Mouse (Mus musculus) urinary bladder, postnatal 14 days (tissue): ENCODE results near the gene Agtpbp1.

Experiments
- DNase-seq: peaks from one replicate; pipeline ENCODE4 v3.0.0; 2021; ENCODE audit warnings: low spot score

Gene Agtpbp1

GRCm38 (mm10) chr13:59533331-59533730 lies 51.7 kb downstream of the Agtpbp1 start:
- DNase-seq: no peak

GRCm38 (mm10) chr13:59531203-59531602 lies 53.8 kb downstream of the Agtpbp1 start:
- no peak for DNase-seq

GRCm38 (mm10) chr13:59530491-59530890 lies 54.5 kb downstream of the Agtpbp1 start:
- DNase-seq: no peak

- DNase-seq: no peak
Measured at GRCm38 (mm10) chr13:59521271-59522064, 63.6 kb downstream of the Agtpbp1 start.

GRCm38 (mm10) chr13:59520834-59521233 lies 64.2 kb downstream of the Agtpbp1 start:
- no peak for DNase-seq

GRCm38 (mm10) chr13:59519479-59519878 lies 65.5 kb downstream of the Agtpbp1 start:
- DNase-seq: no peak

GRCm38 (mm10) chr13:59518016-59518415 lies 67.0 kb downstream of the Agtpbp1 start:
- DNase-seq: no peak

- DNase-seq: peak; percentile 41
Measured at GRCm38 (mm10) chr13:59515074-59515473, 70.0 kb downstream of the Agtpbp1 start.

GRCm38 (mm10) chr13:59509644-59510366 lies 75.2 kb downstream of the Agtpbp1 start:
- peak; percentile 31 for DNase-seq

- DNase-seq: no peak
Measured at GRCm38 (mm10) chr13:59508584-59508983, 76.4 kb downstream of the Agtpbp1 start.

- no peak for DNase-seq
Measured at GRCm38 (mm10) chr13:59506450-59506849, 78.6 kb downstream of the Agtpbp1 start.

GRCm38 (mm10) chr13:59505867-59506266 lies 79.2 kb downstream of the Agtpbp1 start:
- no peak for DNase-seq

GRCm38 (mm10) chr13:59503581-59503980 lies 81.4 kb downstream of the Agtpbp1 start:
- no peak for DNase-seq

GRCm38 (mm10) chr13:59499831-59500230 lies 85.2 kb downstream of the Agtpbp1 start:
- no peak for DNase-seq

- DNase-seq: no peak
Measured at GRCm38 (mm10) chr13:59499374-59499773, 85.7 kb downstream of the Agtpbp1 start.

GRCm38 (mm10) chr13:59498191-59498590 lies 86.8 kb downstream of the Agtpbp1 start:
- no peak for DNase-seq

GRCm38 (mm10) chr13:59495839-59496238 lies 89.2 kb downstream of the Agtpbp1 start:
- DNase-seq: no peak

- no peak for DNase-seq
Measured at GRCm38 (mm10) chr13:59494619-59495262, 90.3 kb downstream of the Agtpbp1 start.

- no peak for DNase-seq
Measured at GRCm38 (mm10) chr13:59490726-59491125, 94.3 kb downstream of the Agtpbp1 start.

- DNase-seq: no peak
Measured at GRCm38 (mm10) chr13:59489143-59489542, 95.9 kb downstream of the Agtpbp1 start.

GRCm38 (mm10) chr13:59487287-59487686 lies 97.7 kb downstream of the Agtpbp1 start:
- no peak for DNase-seq

GRCm38 (mm10) chr13:59486243-59486642 lies 98.8 kb downstream of the Agtpbp1 start:
- DNase-seq: no peak

- no peak for DNase-seq
Measured at GRCm38 (mm10) chr13:59485456-59485855, 99.6 kb downstream of the Agtpbp1 start.
